Mouse (Mus musculus) adrenal gland, postnatal 4 days (tissue): Measurements from ENCODE around the gene Ugcg. TPM values are rescaled to one million over a fixed set of nuclear protein-coding genes. Genes with fewer than 3 reads are reported as not detected.

Experiments used
- DNase-seq, 2 experiments: peaks; one replicate each; pipeline ENCODE4 v3.0.0; 2021 to 2022; ENCODE audit warnings: low spot score in 2 of 2, mixed read lengths in 2 of 2
- long read RNA-seq, 2 experiments: library from polyadenylated mRNA; stranded (forward); transcript quantifications; one replicate each; pipeline ENCODE4 v2.0.0; 2021
- total RNA-seq, 2 experiments: library from RNA; stranded (reverse); gene quantifications; 2 replicates each; pipeline ENCODE4 v1.2.3; 2021

Gene Ugcg
- total RNA-seq = 10 to 100 TPM; 56.0 to 67.6 TPM
- long read RNA-seq, experiment 1, full-length matches to known transcripts = 14 of 19 reads
- long read RNA-seq, experiment 1, partial matches to known transcripts = 3 of 19 reads
- long read RNA-seq, experiment 1, other reads (novel, unspliced or antisense) = 2 of 19 reads
- long read RNA-seq, experiment 2, full-length matches to known transcripts = 39 of 60 reads
- long read RNA-seq, experiment 2, partial matches to known transcripts = 19 of 60 reads
- long read RNA-seq, experiment 2, other reads (novel, unspliced or antisense) = 2 of 60 reads

- peak; percentile 45 to 52 for DNase-seq
These were observed at the start of gene Ugcg for GRCm38 (mm10) chr4:59188802-59189545. Gene Ugcg (plus strand): TSS chr4:59189257.

- no peak for DNase-seq
These were observed 40.0 kb upstream of the Ugcg start for GRCm38 (mm10) chr4:59149043-59149442.

DNA sequence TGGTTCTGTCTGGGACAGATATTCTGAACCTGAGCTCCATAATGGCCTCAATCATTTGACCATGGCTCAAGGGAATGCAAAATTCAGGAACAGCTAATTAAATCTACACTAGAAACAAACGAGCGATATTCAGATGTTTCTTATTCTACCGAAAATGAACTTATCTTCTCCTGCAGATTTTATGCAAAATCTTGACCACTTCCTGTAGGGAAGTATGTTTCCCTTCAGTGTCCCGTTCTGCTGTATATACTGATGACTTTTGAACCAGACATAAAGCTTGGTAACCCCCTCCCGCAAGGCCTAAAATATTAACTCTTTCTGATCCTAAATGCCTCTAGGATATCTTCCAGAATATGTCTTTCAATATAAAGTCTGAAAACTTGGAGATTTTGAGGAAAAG, 38.1 kb upstream of the Ugcg start:
- no peak for DNase-seq

DNA sequence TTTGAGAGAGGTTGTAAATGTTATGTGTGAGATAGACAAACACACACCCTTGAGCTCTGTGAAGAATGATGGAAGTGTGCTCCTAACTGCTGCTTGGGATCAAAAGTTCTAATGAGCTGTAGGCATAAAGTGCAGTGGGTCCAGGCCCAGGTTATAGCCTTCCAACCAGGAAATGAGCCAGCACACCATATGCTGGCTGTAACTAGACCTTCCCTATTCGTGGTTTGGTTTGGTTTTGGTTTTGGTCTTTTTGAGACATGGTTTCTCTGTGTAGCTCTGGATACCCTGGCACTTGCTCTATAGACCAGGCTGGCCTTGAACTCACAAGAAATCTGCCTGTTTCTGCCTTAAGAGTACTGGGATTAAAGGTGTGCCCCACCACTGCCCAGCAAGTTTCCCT, 37.1 kb upstream of the Ugcg start:
- no peak for DNase-seq

DNA sequence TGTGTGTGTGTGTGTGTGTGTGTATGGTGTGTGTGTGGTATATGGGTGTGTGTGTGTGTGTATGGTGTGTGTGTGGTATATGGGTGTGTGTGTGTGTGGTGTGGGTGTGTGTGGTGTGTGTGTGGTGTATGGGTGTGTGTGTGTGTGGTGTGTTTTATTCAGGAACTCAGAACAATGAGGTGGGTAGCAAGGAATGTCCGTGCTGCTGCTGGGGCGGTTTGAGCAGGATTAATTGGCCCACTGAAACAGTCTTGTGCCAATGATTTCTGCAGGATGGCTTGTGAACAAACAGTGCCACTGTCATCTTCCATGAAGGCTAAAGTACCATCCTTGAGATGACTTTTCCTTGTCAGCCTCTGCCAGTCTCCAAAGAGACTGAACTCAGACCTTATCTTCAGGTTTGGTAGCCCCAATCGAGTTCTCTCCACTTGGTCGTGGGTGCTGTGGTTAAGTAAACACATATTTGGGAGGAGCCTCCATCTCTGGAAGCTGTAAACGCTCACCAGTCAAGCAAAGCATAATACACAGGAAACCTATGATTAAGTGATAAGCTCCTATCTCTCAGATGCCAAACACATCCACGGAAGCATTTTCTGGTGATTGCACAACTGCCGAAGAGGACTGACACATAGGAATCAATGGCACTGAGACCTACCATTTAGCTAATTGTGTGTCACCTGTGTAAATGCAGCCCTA, 32.0 kb upstream of the Ugcg start:
- no peak for DNase-seq

- no peak for DNase-seq
These were observed 31.4 kb upstream of the Ugcg start for GRCm38 (mm10) chr4:59157654-59158053.

GRCm38 (mm10) chr4:59160289-59160688, 28.8 kb upstream of the Ugcg start:
- DNase-seq = no peak

GRCm38 (mm10) chr4:59160959-59161670, 27.9 kb upstream of the Ugcg start:
- DNase-seq = no peak

GRCm38 (mm10) chr4:59164034-59164433, 25.0 kb upstream of the Ugcg start:
- no peak for DNase-seq

DNA sequence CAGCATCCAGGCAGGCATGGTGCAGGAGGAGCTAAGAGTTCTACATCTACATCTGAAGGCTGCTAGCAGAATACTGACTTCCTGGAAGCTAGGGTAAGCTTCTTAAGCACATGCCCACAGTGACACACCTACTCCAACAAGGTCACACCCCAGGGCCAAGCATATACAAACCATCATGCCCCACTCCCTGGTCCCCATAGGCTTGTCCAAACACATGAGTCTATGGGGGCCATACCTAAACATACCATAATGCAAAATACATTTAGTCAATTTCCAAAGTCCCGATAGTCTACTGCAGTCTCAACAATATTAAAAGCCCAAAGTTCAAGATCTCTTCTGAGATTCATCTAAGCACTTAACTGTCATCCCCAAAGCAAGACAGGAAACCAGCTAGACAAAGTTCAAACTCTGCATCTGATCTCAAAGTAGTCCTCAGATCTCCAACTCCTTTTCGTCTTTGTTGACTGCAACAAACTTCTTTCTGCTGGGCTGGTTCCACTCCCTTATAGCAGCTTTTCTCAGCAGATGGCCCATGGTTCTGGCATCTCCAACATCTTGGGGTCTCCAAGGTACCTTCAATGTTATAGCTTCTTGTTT, 21.7 kb upstream of the Ugcg start:
- no peak for DNase-seq

GRCm38 (mm10) chr4:59169981-59170380, 19.1 kb upstream of the Ugcg start:
- DNase-seq = no peak

DNA sequence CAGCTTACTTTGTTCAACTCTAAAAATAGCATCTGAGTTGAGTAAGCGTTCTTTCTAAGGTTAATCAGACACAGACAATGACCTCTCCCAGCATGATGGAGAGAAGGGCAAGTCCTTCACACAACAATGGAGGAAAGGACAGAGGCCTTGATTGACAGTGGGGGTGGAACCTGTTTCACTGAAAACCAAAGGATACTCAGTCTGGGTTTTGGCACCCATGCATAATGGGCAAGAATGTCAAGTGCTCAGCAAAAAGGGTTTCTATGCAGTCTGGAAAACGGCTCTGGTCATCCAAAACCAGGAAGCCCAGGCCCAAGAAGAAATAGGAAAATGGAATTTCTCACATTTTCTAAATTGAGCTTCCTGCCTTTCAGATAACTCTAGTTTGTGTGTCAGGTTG, 16.4 kb upstream of the Ugcg start:
- no peak for DNase-seq

GRCm38 (mm10) chr4:59173181-59173922, 15.7 kb upstream of the Ugcg start:
- no peak for DNase-seq

DNA sequence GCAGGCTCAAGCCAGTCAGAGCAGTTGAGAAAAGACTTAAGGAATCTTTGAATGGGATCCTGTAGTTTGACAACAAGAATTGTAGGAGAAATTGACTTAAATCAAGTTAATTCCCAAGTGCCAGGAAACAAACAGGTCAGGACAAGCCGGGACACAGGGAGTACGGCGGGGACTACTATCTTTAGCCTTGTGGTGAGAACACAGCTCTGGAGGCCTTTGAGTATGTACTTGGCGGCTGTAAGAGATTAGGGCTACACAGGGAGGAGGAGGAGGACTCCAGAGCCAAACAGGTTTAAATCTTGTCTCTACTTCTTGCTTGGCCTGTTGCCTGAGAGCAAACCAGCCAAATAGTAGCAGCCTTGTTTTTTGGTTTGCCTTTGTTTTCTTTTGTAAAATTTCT, 14.1 kb upstream of the Ugcg start:
- no peak for DNase-seq

- no peak for DNase-seq
These were observed 13.1 kb upstream of the Ugcg start for GRCm38 (mm10) chr4:59175929-59176328.

DNA sequence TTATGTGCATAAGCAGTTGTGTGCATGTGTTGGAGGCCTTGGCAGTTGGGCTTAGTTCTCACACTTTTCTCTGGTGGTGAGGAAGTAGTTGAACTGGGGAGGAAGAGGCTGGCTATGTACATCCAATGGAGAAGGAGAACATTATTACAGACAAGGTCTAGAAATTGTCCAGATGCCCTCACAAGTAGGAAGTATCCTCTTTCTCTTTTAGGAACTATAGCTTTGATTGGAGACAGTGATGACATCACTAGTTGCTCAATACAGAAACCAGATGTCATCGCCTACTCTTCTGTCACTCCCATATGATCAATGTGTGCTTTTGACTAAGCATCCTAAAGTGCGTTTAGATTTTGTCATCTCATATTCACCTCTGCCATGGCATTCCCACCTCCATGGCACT, 11.5 kb upstream of the Ugcg start:
- no peak for DNase-seq

DNA sequence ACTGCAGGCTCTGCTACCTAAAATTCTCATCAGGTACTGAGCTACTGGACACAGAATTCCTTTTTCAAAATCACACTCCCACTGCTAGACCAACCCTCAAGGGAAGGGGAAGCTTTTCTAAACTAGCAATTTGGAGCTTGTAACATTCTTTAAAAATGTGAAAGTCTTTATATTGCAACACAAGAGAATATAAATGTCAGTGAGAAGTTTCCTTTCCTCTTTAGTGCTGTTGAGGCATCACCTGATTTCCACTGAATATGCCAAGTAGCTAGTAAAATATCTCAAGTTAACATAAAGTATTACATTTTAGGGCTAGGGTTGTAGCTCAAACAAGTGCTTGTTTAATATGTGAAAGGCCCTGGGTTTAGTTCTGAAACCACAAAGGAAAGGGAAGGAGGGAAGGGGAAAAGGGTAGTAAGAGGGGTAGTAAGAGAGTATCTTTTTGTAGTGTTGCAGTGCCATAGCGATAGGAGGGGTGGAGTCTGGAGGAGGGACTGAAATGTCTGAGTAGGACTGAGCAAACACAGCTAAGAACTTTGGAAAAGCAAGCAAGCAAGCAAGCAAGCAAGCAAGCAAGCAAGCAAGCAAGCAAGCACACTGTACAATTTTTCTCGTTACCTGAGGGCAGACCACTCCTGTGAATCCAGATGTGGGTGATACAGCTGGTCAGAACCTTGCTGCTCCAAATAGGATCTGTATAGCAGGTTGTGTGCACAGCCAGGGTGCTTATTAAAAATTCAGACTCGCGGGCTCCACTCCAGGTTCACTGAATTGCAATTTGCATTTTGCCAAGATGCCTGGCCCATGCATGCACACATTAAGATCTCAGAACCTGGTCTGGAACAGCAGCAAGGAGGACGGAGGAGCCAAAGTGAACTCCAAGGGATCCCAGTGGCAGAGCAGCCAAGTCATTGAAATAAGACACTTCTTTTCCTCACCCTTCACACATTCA, 7.5 kb upstream of the Ugcg start:
- DNase-seq = no peak

DNA sequence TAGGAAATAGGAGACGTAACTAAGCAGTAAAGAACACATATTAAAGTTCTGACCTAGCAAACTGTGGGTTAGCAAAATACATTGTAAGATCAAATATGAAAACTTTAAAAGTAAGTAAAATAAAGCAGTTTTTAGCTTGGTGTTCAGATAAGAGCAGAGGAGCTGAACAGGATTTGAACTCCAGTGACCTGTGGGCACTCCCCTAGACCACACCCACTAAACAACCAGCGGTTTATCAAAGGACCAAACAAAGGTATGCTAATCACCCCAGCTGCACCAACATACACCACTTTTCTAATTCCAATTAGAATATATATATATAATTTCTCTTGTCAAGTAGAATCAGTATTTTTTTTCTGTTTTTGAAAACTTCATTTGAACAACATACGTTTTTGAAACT, 3.4 kb upstream of the Ugcg start:
- no peak for DNase-seq

GRCm38 (mm10) chr4:59187289-59187688, 1.8 kb upstream of the Ugcg start:
- DNase-seq = peak in 1 of 2 experiments; percentile 35
